Mouse (Mus musculus): ENCODE results near the gene Hey2. TPM values are rescaled to one million over a fixed set of nuclear protein-coding genes. Genes with fewer than 3 reads are reported as not detected.

Hey2 gene
- total RNA-seq (2021), result 1 to 10 TPM; 6.2 to 6.7 TPM

DNA sequence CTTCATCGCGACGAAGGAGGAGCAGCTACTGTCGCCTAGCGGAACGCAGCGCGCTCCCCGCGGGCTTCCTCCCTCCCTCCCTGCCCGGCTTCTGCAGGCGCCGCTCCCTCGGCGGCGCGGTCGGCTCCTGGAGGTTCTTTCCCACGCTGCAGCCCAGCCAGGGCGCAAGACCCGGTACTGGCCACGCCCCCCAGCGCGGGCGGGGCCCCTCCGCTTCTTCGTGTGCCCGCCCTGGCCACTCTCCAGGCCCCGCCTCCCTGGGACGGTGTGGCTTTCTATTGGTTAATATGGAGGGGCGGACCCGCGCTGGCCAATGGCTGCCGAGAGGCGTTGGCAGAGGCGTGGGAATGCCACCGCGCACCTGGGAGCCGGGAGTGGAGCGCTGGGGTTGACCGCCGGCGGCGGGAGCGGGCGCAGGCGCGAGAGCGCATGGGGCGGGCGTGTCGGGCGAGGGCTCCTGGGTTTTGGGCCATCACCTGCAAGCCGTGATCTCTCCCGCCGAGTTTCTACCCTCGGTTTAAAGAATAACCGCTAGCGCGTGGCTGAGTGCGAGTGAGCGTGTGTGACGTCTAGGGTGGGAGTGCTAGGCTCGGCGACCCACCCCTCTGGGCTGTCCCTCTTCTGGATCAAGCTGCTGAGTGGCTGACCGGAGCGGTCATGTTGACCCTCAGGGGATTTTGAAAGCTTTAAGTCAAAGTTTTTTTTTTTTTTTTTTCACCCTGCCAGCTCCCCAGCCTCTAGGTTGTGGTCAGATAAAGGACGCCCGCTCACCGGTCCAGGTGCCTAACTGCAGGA, at the start of gene Hey2:
Gene Hey2, minus strand, starts transcription at position 159 of the 795 bp plus-strand sequence.
- DNase-seq, result peak; percentile 99
- intact Hi-C loops (cut with DNase I), result loop anchor here (5.0 kb wide), 1 partner anchor 36 kb away; no protein-coding TSS in a partner anchor

DNA sequence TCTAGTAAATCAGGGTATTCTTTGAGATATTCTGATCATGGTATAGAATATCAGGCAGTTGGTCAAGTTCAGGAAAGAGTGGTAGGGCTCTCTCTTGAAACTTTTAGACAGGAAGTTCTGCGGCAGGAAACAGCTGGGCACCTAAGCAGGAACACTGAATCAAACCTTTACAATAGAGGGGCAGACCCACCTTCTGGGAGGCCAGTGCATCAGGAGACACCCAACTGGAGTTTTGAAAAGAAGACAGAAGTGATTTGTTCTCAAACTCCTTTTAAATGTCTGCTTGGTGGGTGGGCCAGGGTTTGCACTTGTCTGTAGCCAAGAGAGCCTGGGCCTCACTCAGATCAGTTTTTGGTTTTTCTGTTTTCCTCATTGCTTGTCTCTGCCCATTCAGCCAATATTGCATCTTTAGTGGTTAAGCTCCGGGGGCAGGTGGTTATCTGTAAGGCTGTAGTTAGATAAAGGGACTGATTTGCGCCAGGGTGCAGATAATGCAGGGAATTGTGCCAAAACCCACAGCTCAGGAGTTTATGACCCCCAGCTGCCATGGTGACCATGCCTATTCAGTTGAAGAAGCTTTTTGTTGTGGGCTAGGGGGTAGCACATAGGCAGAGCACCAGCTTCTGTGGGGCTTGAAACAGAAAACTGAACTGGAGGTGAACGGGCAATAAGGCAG, 40.6 kb upstream of the Hey2 start:
- intact Hi-C loops (cut with DNase I), result no loop called here
- no peak for DNase-seq

DNA sequence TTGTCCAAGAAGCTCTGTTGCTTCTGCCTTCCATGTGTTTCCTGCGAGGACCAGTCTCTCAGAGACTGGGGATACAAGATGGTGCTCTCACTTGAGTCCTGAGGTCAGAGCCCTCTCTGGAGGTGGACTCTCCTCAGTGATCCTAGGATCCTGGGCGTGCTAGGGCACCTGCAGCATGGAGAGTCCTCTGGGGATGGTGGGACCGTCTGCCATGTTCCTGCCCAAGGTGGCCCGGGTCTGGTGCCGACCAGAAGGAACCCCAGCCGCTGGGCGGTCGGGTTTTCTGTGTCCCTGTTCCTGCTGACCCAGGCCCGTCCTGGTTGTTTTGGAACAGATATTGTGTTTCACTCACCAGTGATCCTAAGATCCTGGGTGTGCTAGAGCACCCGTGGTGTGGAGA, 38.5 kb upstream of the Hey2 start:
- intact Hi-C loops (cut with DNase I), result no loop called here
- DNase-seq, result no peak

DNA sequence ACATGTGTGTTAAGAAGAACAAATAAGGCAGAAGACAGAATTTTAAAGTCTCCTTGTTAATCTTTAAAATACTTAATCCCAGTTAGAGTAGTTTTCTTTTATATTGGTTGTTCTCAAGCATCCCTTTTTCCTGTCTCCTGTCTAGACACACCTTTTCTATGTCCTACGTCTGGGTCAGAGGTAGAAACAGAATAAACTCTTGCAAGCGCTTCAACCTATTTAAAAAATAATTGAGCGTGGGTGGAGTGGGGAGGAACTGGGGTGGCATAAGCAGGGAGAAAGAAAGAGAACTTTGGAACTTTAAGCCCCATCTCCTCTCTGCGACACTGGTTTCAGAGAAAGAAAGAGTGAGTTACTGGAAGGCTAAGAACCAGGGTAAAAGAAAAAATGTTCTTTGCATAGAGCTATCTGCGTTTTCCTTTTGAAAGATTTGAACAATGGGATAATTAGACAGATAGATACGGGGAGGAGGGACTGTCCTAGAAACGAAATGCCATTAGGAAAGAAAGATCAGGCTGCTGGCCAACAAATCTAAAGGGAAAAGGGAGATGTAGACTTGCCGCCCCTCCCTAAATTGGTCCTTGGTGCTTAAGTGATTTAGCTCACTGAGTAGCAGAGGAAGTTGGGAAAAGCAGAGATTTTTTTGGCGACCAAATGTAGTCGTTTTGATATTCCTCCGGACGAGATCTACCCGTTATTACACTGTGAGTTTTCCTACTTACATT, 2.7 kb upstream of the Hey2 start:
- DNase-seq, result no peak
- intact Hi-C loops (cut with DNase I), result loop anchor here (5.0 kb wide), 1 partner anchor 52 kb away; no protein-coding TSS in a partner anchor

DNA sequence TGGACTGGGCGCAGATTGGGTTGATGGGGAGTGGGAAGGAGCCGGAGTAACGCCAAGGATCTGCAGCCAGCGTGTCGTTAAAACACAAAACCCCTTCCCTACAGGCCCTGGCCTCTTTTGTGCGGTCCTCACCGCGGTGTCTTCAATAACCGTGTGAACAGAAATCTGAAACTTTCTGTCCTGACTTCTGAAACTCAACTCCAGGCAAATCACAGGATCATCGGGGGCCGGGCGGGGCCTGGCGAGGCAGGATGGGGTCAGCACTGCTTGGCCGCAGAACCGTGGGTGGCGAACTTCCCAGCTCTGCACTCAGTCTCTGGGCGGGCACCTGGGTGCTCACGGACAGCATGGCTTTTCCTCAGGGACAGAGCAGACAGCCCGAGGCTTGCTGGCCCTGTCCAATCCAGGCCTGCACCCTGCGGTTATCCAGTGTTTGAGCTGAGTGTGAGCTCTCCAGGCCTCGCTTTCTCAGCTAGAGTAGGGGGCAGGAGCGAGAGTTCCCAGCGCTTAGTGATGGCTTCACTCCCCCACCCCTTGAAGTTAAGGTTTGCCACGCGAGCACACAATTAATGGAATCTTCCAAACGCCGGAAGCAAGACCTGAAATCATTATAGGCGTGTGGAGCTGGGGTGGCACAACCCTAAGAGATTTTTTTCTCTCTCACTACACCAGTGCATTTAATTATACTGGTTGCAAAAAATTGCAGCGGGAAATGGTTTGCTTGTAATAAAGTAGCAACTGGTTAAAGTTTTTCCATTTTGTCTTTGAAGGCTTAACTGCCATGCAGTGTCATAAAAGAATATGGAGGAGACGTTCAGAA, 1.8 kb upstream of the Hey2 start:
- intact Hi-C loops (cut with DNase I), result loop anchor here (5.0 kb wide), 2 partner anchors 37 to 53 kb away; no protein-coding TSS in a partner anchor
- DNase-seq, result peak; percentile 23 to 32

DNA sequence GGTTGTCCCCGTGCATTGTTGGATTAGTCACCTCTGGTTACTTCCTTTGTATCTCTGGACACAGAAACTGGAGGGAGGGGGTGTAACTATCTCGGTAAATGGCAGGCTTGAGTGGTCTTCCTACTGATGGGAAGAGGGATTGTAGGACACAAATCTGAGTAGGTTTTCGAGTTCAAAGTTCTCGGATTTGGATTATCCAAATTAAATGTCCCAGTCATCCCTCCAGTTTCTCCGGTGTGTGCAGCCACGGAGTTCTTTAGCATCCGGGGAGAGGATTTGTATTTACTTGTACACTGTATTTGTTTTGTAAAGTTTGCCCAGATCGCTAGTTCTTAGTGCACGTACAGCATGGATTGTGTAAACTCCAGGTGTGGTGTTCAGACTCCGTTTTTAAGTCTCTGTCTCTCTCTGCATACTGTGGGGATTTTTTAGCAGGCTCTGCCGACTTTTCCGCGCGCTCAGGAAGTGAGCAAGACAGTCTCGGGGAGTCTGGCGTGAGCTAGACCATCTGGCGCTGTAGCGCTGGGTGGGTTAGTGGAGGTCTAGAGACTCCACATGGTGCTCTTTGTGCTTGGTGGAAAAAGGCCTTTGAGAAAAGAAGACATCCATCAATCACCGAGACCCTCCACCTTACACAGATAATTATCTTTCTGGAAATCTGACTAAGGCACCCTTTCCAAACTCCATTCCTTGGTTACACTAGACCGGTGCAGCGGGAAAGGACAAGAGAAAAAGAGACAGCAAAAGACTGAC, 1.0 kb upstream of the Hey2 start:
- intact Hi-C loops (cut with DNase I), result loop anchor here (5.0 kb wide), 1 partner anchor 36 kb away; no protein-coding TSS in a partner anchor
- peak; percentile 19 to 42 for DNase-seq

DNA sequence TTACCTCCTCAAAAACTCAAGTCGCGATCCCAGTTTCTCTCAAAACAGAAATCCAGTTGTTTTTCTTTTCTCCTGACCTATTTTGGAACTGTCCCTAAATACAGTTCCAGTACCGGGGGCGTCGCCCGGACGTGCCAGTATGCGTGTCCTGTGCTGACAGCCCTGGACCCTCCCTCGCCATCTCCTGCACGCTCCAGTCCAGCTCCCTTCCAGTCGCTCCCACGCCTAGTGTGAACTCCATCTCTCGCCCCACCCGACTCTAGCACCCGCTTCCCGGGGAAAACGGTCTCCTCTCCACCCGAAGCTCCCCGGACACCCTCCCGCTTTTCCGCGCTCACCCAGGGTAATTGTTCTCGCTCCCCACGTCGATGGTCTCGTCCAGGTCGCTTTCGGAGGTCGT, 373 bp downstream of the Hey2 start:
- intact Hi-C loops (cut with DNase I), result loop anchor here (5.0 kb wide), 1 partner anchor 35 kb away; no protein-coding TSS in a partner anchor

DNA sequence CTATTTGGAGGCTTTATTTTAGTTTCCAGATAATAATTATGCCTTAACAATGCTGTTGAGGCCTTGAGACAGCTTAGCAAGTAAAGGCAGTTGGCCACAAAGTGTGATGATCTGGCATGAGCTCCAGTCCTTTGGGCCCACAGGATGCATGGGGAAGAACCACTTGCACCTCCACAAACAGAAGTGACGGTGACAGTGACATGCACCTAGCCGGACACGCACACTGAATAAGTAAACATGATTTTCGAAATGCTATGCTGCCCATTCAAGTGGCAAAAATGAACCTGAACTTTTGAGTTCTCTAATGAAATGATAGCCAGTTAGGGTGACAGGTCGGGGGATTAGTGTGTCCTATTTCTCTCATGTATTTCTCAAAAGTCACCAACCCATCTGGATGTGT, 1.8 kb downstream of the Hey2 start:
- DNase-seq, result no peak
- intact Hi-C loops (cut with DNase I), result loop anchor here (5.0 kb wide), 1 partner anchor 34 kb away; no protein-coding TSS in a partner anchor

More for the DNA sequence above, 373 bp downstream of the Hey2 start:
- no peak for DNase-seq

DNA sequence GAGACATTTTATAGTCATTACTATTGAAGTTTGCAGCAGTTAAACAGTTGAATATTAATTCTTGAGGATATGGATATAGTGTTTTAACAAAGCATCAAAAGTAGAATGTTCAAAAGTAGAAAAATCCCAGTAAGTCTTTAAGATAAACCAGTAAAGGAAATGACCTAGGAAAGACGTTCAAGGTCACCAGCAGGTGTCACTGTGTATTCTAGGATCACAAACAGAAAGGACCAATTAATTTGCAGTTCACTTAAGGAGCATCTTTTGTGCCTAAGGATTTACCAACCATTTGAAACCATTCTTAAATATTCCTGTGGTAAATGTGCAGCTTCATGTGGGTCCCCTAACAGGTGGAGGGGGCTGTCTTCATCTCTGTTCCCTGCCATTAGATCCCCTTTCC, 4.4 kb downstream of the Hey2 start:
- intact Hi-C loops (cut with DNase I), result no loop called here
- no peak for DNase-seq

DNA sequence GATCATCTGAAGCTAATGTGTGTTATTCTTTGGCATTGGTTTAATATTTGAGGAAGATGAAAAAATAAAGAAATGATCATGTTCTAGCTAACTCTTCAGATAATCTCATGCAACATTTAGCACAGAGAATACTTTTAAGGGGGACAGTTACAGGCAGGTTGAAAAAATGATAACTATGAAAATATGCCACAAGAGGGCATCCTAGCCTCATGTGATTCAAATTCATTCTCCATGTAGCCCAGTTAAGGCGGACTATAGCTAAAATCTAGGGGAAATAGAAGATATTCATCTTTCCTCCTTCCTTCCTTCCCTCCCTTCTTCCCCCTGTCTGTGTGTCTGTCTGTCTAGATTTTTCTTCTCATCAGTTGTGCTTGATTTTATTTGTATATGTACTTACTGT, 17.6 kb downstream of the Hey2 start:
- no peak for DNase-seq

DNA sequence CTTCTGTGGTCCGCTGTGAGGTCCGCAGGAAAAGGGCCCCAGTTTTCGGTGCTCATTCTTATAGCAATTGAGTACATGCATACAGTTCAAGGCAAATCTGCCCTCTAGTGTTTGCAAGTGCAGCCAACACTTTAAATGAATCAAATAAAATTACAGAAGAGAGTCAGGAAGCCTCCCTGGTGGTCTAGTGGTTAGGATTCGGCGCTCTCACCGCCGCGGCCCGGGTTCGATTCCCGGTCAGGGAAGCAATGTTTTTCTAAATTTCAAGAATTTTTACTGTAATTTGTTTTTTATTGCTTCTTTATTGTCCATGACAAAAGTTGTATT, 31.7 kb downstream of the Hey2 start:
- intact Hi-C loops (cut with DNase I), result loop anchor here (5.0 kb wide), 3 partner anchors 149 to 209 kb away; partner anchors contain the start of gene Trmt11
- DNase-seq, result peak; percentile 83

More for the DNA sequence above, 17.6 kb downstream of the Hey2 start:
- intact Hi-C loops (cut with DNase I), result loop anchor here (1.0 to 5.0 kb wide), 2 partner anchors 474 to 622 kb away; partner anchors contain the start of gene Tpd52l1

DNA sequence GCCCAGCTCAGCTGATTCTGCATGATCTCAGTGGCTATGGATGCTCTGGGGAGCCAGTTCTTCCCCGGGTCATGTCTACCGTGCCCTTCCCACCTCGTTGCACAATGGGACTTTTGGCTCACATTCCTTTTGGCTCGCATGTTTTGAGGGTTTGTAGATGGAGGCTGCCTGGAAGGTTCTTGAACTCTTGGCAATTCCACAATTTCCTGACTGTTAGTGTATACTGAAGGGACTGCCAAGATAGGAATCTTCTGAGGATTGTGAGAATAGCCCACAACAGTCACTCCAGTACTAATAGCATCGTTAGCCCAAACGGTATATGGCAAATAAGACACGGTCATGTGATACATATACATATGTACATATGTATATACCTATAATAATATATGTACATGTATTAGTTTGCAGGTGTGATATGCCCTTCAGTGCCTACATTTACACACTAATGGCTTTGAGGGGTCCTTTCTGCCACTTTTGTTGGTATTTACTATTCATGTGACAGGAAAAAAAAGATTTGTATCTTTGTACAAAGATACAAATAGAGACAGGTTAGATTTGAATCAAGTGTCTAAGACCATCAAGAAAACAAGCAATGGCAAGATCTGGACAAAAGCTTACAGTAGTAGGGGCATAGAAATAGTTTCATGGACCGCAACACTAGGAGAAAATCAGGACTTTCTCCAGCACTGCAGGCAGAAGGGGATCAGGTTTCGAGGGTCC, 32.2 kb downstream of the Hey2 start:
- DNase-seq, result peak; percentile 26 to 28
- intact Hi-C loops (cut with DNase I), result loop anchor here (5.0 kb wide), 3 partner anchors 148 to 208 kb away; partner anchors contain the start of gene Trmt11

DNA sequence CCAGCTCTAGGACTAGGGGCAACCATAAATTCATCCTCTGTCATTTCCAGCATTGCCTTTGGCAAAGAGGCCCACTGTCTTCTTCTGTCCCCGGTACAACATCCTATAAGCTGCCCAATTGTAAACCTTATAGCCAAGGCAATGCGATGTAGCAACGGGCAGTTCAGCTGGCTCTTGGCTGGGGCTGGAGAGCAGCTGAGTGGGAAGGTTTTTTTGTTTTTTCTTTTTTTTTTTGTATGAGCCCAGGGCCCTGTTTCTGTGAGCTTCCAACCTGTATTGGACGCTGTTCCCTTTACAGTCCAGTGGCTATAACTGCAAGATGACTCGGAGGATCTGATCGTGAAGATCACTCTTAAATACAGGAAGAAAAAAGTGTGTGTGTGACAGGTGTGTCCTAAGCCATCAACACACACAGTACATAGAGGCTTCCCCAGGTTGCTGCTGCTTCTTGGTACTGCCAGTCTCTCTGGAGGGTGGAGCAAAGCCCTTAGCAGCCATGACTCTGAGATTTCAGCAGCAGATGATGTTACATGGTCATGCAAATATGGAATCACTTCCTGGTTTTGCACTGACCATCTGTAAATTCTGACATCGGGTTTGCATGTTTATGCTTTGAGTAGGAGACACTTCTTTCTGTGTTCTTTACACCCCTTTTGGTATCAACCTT, 38.9 kb downstream of the Hey2 start:
- DNase-seq, result no peak
- intact Hi-C loops (cut with DNase I), result loop anchor here (2.0 kb wide), 1 partner anchor 85 kb away; no protein-coding TSS in a partner anchor

DNA sequence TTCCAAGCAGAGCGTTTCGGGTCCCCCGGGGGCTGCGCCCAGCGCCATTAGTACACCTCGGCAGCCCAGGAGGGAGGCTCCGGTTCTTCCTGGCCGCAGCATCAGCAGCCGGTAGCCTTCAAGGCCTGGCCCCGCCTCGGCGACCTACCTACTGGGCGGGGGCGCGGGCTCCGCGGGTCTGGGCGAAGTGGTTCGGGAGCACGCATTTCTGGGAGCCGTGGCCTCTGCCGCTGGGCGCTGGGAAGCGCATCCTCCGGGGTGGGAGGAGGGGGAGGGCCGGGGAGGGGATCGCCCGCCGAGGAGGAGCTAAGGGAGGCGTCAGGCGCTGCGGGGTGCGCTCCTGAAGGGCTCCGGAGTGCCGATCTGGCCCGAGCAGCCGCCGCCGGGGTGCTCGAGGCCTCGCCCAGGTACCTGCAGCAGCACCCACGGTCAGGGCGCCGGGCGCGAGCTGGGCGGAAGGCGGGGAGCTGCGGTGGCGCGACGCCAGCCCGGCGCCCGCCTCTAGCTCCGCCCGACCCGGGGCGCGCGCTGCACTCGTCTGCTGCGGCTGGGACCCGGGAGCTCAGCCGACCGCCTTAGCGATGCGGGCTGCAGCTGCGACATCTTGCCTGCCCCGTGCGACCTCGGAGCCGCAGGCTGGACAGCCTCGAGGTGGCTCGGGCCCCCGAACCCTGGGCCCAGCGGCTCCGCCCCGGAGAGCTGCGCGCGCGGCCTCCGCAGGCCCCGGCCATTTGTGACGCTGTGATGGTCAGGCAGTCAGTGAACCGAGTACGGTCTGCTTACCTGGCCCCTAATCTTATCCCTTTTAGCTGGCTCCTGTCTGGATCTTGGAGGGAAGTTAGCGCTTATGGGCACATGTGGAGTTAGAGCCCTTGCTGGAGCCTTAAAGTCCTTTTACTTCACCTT, 39.7 kb downstream of the Hey2 start, which contains the start of gene Ncoa7:
Gene Ncoa7, minus strand, starts transcription at position 646 of the 906 bp plus-strand sequence.
- intact Hi-C loops (cut with DNase I), result loop anchor here (2.0 kb wide), 1 partner anchor 84 kb away; no protein-coding TSS in a partner anchor
- peak; percentile 78 to 90 for DNase-seq

DNA sequence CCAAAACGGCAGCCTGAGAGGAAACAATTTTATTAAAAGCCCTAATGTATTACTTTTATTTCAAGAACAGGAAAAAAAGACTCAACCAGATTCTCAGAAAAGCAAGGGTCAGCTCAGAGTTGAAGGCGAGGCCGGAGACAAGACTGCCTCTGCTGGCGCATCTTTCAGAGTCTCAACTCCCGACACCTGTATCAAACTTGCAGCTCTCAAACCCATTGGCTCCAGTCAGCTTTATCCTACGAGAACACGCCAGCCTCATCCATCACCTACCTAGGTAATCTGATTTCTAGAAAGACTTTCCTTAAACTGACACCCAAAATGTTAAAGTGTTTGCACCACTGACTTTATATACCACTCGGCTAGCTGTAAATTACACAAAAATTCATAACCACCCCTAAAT, 40.6 kb downstream of the Hey2 start:
- intact Hi-C loops (cut with DNase I), result loop anchor here (2.0 kb wide), 1 partner anchor 83 kb away; no protein-coding TSS in a partner anchor
- no peak for DNase-seq

DNA sequence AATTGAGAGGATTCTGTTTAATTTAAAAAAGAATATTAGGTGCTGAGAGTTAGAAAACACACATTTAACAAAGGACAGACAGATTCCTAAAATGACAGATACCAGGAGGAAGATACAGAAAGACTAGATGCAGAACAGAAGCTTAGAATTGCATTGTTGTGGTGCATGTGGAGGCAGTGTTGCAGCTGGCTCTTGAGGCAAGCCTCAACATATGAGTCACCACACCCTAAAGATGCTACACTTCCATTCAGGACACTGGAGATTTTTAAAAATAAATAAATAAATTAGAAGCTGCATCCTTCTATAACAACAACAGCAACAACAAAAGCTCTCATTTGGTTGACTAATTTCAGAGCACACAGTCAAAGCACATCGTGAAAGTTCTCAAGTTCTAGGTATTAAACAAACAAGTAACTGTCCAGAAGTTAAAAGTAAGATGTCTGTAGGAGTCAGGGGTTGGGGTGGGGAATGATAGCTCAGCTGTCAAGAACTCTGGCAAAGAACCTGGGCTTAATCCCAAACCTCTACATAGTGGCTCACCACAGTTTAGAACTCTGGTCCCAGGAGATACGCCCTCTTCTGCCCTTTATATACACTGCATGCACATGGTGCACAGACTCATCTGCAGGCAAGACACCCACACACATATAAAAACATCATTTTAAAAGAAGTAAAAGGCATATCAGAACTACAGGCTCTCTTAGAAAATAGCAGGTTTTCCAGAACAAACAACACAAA, 42.7 kb downstream of the Hey2 start:
- no peak for DNase-seq
- intact Hi-C loops (cut with DNase I), result no loop called here
